Mouse (Mus musculus) heart, embryonic 11.5 days (tissue): ENCODE data around the gene Il23r. TPM values are rescaled to one million over a fixed set of nuclear protein-coding genes. Genes with fewer than 3 reads are reported as not detected.

ENCODE experiments used
- ATAC-seq: fragments of 200-750 bp; cut with Nextera tagmentation; replicated peaks from 2 replicates; pipeline ENCODE4 v1.8.0; 2017; ENCODE audit warnings: moderate library complexity; ENCODE audit not compliant: insufficient number of reproducible peaks, low FRiP score, low TSS enrichment
- H3K27ac ChIP-seq: fragments of 300-500 bp; sonication (generic); 2 replicates; pipeline ENCODE4 v1.5.1; 2014; ENCODE audit warnings: mild to moderate bottlenecking, low read depth, low read length
- H3K27me3 ChIP-seq: fragments of 300-500 bp; sonication (generic); 2 replicates; pipeline ENCODE4 v1.6.1; 2014; ENCODE audit warnings: mild to moderate bottlenecking, low read length, mixed read lengths; ENCODE audit not compliant: control insufficient read depth, insufficient read depth
- H3K36me3 ChIP-seq: fragments of 300-500 bp; sonication (generic); 2 replicates; pipeline ENCODE4 v1.6.1; 2014; ENCODE audit warnings: mild to moderate bottlenecking, low read length, moderate library complexity, mixed read lengths; ENCODE audit not compliant: control insufficient read depth, insufficient read depth
- H3K4me1 ChIP-seq: fragments of 300-500 bp; sonication (generic); 2 replicates; pipeline ENCODE4 v1.6.1; 2014; ENCODE audit warnings: low read length; ENCODE audit not compliant: control insufficient read depth, insufficient read depth
- H3K4me2 ChIP-seq: fragments of 300-500 bp; sonication (generic); 2 replicates; pipeline ENCODE4 v1.6.1; 2014; ENCODE audit warnings: mild to moderate bottlenecking, moderate library complexity
- H3K4me3 ChIP-seq: fragments of 300-500 bp; sonication (generic); 2 replicates; pipeline ENCODE4 v1.5.1; 2014; ENCODE audit warnings: low read depth, low read length
- H3K9ac ChIP-seq: fragments of 300-500 bp; sonication (generic); 2 replicates; pipeline ENCODE4 v1.6.1; 2014; ENCODE audit warnings: mild to moderate bottlenecking, low read depth, low read length, moderate library complexity
- H3K9me3 ChIP-seq: fragments of 300-500 bp; sonication (generic); replicated peaks from 2 replicates; pipeline ENCODE4 v1.6.1; 2016; ENCODE audit warnings: low read length; ENCODE audit not compliant: control insufficient read depth
- WGBS: fragments of 180-500 bp; shearing (Covaris S2); extraction: QIAGEN DNeasy Blood & Tissue Kit; methylation state at CpG from one replicate; pipeline ENCODE4 v1.1.7; 2014; ENCODE audit not compliant: insufficient replicate concordance; 5-methylcytosine and 5-hydroxymethylcytosine counted together
- polyA plus RNA-seq: library from polyadenylated mRNA; unstranded; fragments of >200 nt; fragmentation: Nextera tagmentation; extraction: Ambion mirVana; gene quantifications from 2 replicates; pipeline ENCODE4 v1.2.1, GENCODE M21; 2014

Il23r gene
- polyA plus RNA-seq, 1 experiment from 2014 or later, result not detected

DNA sequence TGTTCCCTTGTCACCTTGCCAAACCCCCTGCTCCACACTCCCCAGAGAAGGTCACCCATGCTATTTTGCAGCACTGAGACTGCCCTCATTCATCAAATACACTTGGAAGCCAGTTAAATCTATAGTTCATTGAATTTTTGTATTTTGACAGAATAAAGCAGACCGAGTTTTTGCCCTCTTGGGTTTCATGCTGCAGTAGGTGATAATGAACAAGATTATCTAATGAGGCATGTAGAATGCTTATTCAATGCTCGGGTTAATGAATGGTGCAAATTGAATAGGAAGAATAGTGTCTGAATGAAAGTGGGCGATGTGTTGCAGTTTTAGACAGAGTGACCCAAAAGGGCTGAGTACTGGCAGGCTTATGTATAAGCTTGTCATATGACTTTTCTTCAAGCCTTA, 86.4 kb downstream of the Il23r start:
- no peak overlapping the region for H3K9ac ChIP-seq
- 65% methylated on average over 3 of the region's 3 CpGs for WGBS
- ATAC-seq, result no peak
- H3K4me3 ChIP-seq, result no peak overlapping the region
- H3K27me3 ChIP-seq, result no peaks in the 10 kb centered on the region
- no peak overlapping the region for H3K4me2 ChIP-seq
- H3K4me1 ChIP-seq, result no peaks in the 10 kb centered on the region
- H3K9me3 ChIP-seq, result no peaks in the 10 kb centered on the region
- H3K27ac ChIP-seq, result no peak overlapping the region
- no peaks in the 10 kb centered on the region for H3K36me3 ChIP-seq

DNA sequence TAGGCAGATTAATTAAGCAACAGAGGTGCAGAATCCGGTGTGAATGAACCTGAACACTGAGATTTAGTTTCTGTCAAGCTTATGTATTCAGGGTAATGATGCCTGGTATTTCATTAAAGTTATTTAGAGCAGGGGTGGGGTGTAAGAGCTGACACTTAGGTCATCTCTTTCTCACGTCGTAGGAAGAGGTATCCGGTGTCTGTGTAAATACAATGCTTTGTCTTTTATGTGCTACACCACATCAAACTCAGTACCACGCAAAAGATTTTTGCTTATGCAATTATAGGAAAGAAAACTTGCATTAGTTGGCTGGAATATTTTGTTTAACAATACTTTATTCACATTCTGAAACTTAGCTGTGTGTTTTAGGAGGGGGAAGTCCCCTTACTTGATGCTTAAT, 92.1 kb downstream of the Il23r start:
- Histone ChIP-seq H3K4me3 (no peak overlapping the region), H3K9ac (no peak overlapping the region), H3K27me3 (no peaks in the 10 kb centered on the region), H3K36me3 (no peaks in the 10 kb centered on the region), H3K27ac (no peak overlapping the region), H3K4me2 (no peak overlapping the region), H3K4me1 (no peaks in the 10 kb centered on the region), H3K9me3 (no peaks in the 10 kb centered on the region)
- WGBS, result 75% methylated on average over 5 of the region's 5 CpGs
- ATAC-seq, result no peak

DNA sequence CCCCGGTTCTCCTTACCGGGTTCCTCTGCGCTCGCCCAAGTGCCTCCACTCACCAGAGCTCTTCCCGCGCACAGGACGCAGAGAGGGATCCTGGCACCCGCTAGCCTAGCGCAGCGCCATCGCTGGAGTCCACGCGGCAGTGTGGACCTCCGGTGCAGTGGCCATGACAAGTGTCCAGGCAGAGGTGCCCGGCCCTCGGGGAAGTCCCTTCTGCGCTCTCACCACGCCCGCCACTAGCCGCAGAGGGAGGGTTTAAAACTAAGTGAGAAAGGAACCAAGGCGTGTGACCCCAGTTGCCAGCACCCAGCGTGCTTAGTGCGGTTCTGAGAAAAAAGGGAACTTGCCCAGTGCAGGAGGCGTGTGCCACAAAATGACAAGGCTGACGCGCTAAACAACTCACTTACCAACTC, 115.7 kb downstream of the Il23r start, which contains the start of gene Il12rb2:
Il12rb2 (minus strand) TSS at position 207 of the 410 bp plus-strand sequence.
- Histone ChIP-seq H3K27me3 (peaks cover 9% of the 10 kb centered on the region; the same call in 1 of the 2 replicates), H3K9me3 (no peaks in the 10 kb centered on the region), H3K36me3 (no peaks in the 10 kb centered on the region), H3K4me1 (0 out of 2 replicates have a peak, but pooled peaks cover 3% of the 10 kb centered on the region), H3K4me3 (peak within 1 kb of the TSS; percentile 42), H3K4me2 (peak within 1 kb of the TSS; percentile 86), H3K27ac (no peak within 1 kb of the TSS), H3K9ac (peak within 1 kb of the TSS; percentile 54)
- WGBS, result under 1% methylated on average over 26 of the region's 26 CpGs
- no peak for ATAC-seq

Other genes starting within 250 kb of the Il23r start
- gene Il12rb2, start 115.7 kb downstream of the Il23r start, polyA plus RNA-seq, result 0.06 and 0.13 TPM in 2 replicates
- 0.41 and 0.59 TPM in 2 replicates for gene Tacstd2, start 43.9 kb upstream of the Il23r start, polyA plus RNA-seq